Mouse (Mus musculus) brain, embryonic 14.5 days (tissue): ENCODE results near the gene Olfr1395. TPM values are rescaled to one million over a fixed set of nuclear protein-coding genes. Genes with fewer than 3 reads are reported as not detected.
A peak's percentile ranks its signal among the peaks of the same experiment; 100 is the strongest.
"Not testable (repeated sequence)": the region's sequence is repeated elsewhere in the genome, so short reads cannot be mapped to it uniquely, and the experiment has no call there.

ENCODE experiments used
- DNase-seq: peaks from one replicate; pipeline ENCODE4 v3.0.0-alpha.2; 2011; ENCODE audit warnings: low read depth
- CTCF ChIP-seq: fragments of 200-500 bp; IDR thresholded peaks from 2 replicates; pipeline ENCODE4 v1.5.1; 2012; ENCODE audit warnings: inconsistent platforms, mild to moderate bottlenecking, moderate library complexity, borderline replicate concordance; ENCODE audit not compliant: insufficient read depth, insufficient read length; ENCODE audit errors: extremely low read depth
- POLR2A ChIP-seq: fragments of 200-500 bp; IDR thresholded peaks from 2 replicates; pipeline ENCODE4 v1.6.1; 2012; ENCODE audit warnings: mild to moderate bottlenecking, inconsistent platforms, borderline replicate concordance; ENCODE audit not compliant: poor library complexity, insufficient read depth, insufficient read length, severe bottlenecking; ENCODE audit errors: extremely low read depth
- polyA plus RNA-seq: library from polyadenylated mRNA; depleted of rRNA; stranded (reverse); fragments of >200 nt; gene quantifications from 2 replicates; pipeline ENCODE4 v1.2.3, GENCODE M21; 2012; rRNA removed

Gene Olfr1395
- polyA plus RNA-seq, 1 experiment = not detected

GRCm38 (mm10) chr11:49186452-49186851 lies 44.4 kb downstream of the Olfr1395 start:
- no peak for DNase-seq
- TF ChIP-seq POLR2A (no peak), CTCF (no peak)

GRCm38 (mm10) chr11:49186955-49187488 lies 44.9 kb downstream of the Olfr1395 start, which contains the start of gene Btnl9:
TSS of gene Btnl9 (minus strand) at chr11:49187159.
- TF ChIP-seq CTCF (no peak), POLR2A (no peak)
- DNase-seq = no peak

- DNase-seq = no peak
- TF ChIP-seq POLR2A (no peak), CTCF (no peak)
Observed at GRCm38 (mm10) chr11:49187701-49188100, 45.6 kb downstream of the Olfr1395 start.

- peak; percentile 67 for DNase-seq
- TF ChIP-seq CTCF (peak; percentile 61; the same call in 1 of the 2 replicates), POLR2A (no peak)
Observed at GRCm38 (mm10) chr11:49189737-49190136, 47.7 kb downstream of the Olfr1395 start.

GRCm38 (mm10) chr11:49191083-49191482 lies 49.0 kb downstream of the Olfr1395 start:
- no peak for DNase-seq
- no peak for TF ChIP-seq CTCF
- TF ChIP-seq POLR2A = no peak

- not testable (repeated sequence) for DNase-seq
Observed at GRCm38 (mm10) chr11:49194771-49195170, 52.7 kb downstream of the Olfr1395 start.

GRCm38 (mm10) chr11:49195819-49196322 lies 53.8 kb downstream of the Olfr1395 start:
- TF ChIP-seq CTCF (no peak), POLR2A (no peak)
- no peak for DNase-seq

Other genes starting within 250 kb of the Olfr1395 start
- gene Gm5431, start 240.1 kb upstream of the Olfr1395 start, polyA plus RNA-seq = 0.10 and 0.23 TPM in 2 replicates
- gene Psme2b, start 196.1 kb upstream of the Olfr1395 start, polyA plus RNA-seq = 0.79 and 0.81 TPM in 2 replicates
- 0.03 TPM in 1 of 2 replicates, not detected in the other for gene Olfr56, start 163.4 kb upstream of the Olfr1395 start, polyA plus RNA-seq
- gene 9930111J21Rik1, start 162.9 kb upstream of the Olfr1395 start, polyA plus RNA-seq = 0.10 and 0.15 TPM in 2 replicates
- gene Gm12185, start 150.0 kb upstream of the Olfr1395 start, polyA plus RNA-seq = 0.04 TPM in 1 of 2 replicates, not detected in the other
- gene Tgtp1, start 148.1 kb upstream of the Olfr1395 start, polyA plus RNA-seq = 0.07 and 0.13 TPM in 2 replicates
- gene 9930111J21Rik2, start 91.0 kb upstream of the Olfr1395 start, polyA plus RNA-seq = 0.18 and 0.42 TPM in 2 replicates
- gene Tgtp2, start 78.1 kb upstream of the Olfr1395 start, polyA plus RNA-seq = 0.11 TPM in 1 of 2 replicates, not detected in the other
- gene Ifi47, start 65.7 kb upstream of the Olfr1395 start, polyA plus RNA-seq = 0.19 and 0.63 TPM in 2 replicates
- gene Olfr1396, start 27.4 kb upstream of the Olfr1395 start, polyA plus RNA-seq = not detected in 2 replicates
- not detected in 2 replicates for gene Olfr1394, start 12.1 kb downstream of the Olfr1395 start, polyA plus RNA-seq
- 0.06 and 0.16 TPM in 2 replicates for gene Btnl9, start 44.9 kb downstream of the Olfr1395 start, polyA plus RNA-seq
- gene Zfp62, start 61.0 kb downstream of the Olfr1395 start, polyA plus RNA-seq = 23.8 and 34.9 TPM in 2 replicates
- 60.6 and 65.9 TPM in 2 replicates for gene Mgat1, start 101.9 kb downstream of the Olfr1395 start, polyA plus RNA-seq
- gene Olfr1393, start 136.0 kb downstream of the Olfr1395 start, polyA plus RNA-seq = 0.19 and 0.26 TPM in 2 replicates
- 0.26 and 0.29 TPM in 2 replicates for gene Olfr1392, start 143.0 kb downstream of the Olfr1395 start, polyA plus RNA-seq
- not detected in 2 replicates for gene Olfr10, start 162.5 kb downstream of the Olfr1395 start, polyA plus RNA-seq
- not detected in 2 replicates for gene Olfr1391, start 180.5 kb downstream of the Olfr1395 start, polyA plus RNA-seq
- gene Olfr1390, start 192.9 kb downstream of the Olfr1395 start, polyA plus RNA-seq = not detected in 2 replicates